Mouse (Mus musculus) embryonic facial prominence, embryonic 10.5 days (tissue): ENCODE data around the gene Cdkl5. TPM values are rescaled to one million over a fixed set of nuclear protein-coding genes. Genes with fewer than 3 reads are reported as not detected.

ENCODE experiments used
- DNase-seq: peaks from one replicate; pipeline ENCODE4 v3.0.0-alpha.2; 2017; ENCODE audit warnings: low spot score
- H3K27ac ChIP-seq: fragments of 300-500 bp; sonication (generic); replicated peaks from 2 replicates; pipeline ENCODE4 v1.5.1; 2016; ENCODE audit warnings: mild to moderate bottlenecking
- H3K27me3 ChIP-seq: fragments of 300-500 bp; sonication (generic); replicated peaks from 2 replicates; pipeline ENCODE4 v1.6.1; 2016; ENCODE audit warnings: low read depth, mild to moderate bottlenecking; ENCODE audit not compliant: poor library complexity, severe bottlenecking
- H3K36me3 ChIP-seq: fragments of 300-500 bp; sonication (generic); replicated peaks from 2 replicates; pipeline ENCODE4 v1.6.1; 2016; ENCODE audit warnings: mild to moderate bottlenecking, moderate library complexity
- H3K4me1 ChIP-seq: fragments of 300-500 bp; sonication (generic); 2 replicates; pipeline ENCODE4 v1.6.1; 2016
- H3K4me3 ChIP-seq: fragments of 300-500 bp; sonication (generic); 2 replicates; pipeline ENCODE4 v1.5.1; 2016; ENCODE audit warnings: mild to moderate bottlenecking, moderate library complexity
- H3K9me3 ChIP-seq: fragments of 300-500 bp; sonication (generic); 2 replicates; pipeline ENCODE4 v1.6.1; 2016; ENCODE audit warnings: mild to moderate bottlenecking
- whole genome bisulfite sequencing: fragments of 180-500 bp; shearing (Covaris S2); methylation state at CpG from one replicate; pipeline ENCODE4 v1.1.7; 2016; 5-methylcytosine and 5-hydroxymethylcytosine counted together
- polyA plus RNA-seq: library from polyadenylated mRNA; unstranded; fragments of >200 nt; fragmentation: Nextera tagmentation; extraction: Ambion mirVana; gene quantifications from 2 replicates; pipeline ENCODE4 v1.2.1, GENCODE M21; 2016

Gene Cdkl5
- polyA plus RNA-seq, 1 experiment from 2014 or later: 1.7 TPM

- 87% methylated on average over 2 of the region's 2 CpGs for WGBS
- peak within 1 kb of the TSS; percentile 61; the same call in 1 of the 2 replicates for H3K4me3 ChIP-seq
- peaks cover 92% of the 10 kb centered on the region for H3K27me3 ChIP-seq
- no peaks in the 10 kb centered on the region for H3K9me3 ChIP-seq
- H3K27ac ChIP-seq: no peak within 1 kb of the TSS
- no peaks in the 10 kb centered on the region for H3K36me3 ChIP-seq
- no peak for DNase-seq
- no peaks in the 10 kb centered on the region for H3K4me1 ChIP-seq
These were observed 226.8 kb downstream of the Cdkl5 start, which contains the start of gene Rs1 for GRCm38 (mm10) chrX:160767713-160768112. Gene Rs1, plus strand, starts transcription at chrX:160768013.

- Histone ChIP-seq H3K27me3 (peaks cover 87% of the 10 kb centered on the region), H3K4me1 (no peaks in the 10 kb centered on the region), H3K27ac (no peak overlapping the region), H3K36me3 (no peaks in the 10 kb centered on the region), H3K9me3 (no peaks in the 10 kb centered on the region), H3K4me3 (peak overlapping the region; percentile 61)
- DNase-seq: no peak
- WGBS: 26% methylated on average over 15 of the region's 15 CpGs
These were observed 228.3 kb downstream of the Cdkl5 start for GRCm38 (mm10) chrX:160766233-160766616.

- DNase-seq: peak; percentile 86
- WGBS: 35% methylated on average over 30 of the region's 30 CpGs
- H3K27ac ChIP-seq: no peak overlapping the region; the same call in 1 of the 2 replicates
- H3K4me1 ChIP-seq: no peaks in the 10 kb centered on the region
- H3K9me3 ChIP-seq: no peaks in the 10 kb centered on the region
- H3K27me3 ChIP-seq: peaks cover 86% of the 10 kb centered on the region
- no peaks in the 10 kb centered on the region for H3K36me3 ChIP-seq
- H3K4me3 ChIP-seq: peak overlapping the region; percentile 61
These were observed 228.9 kb downstream of the Cdkl5 start for GRCm38 (mm10) chrX:160765389-160766232.

- Histone ChIP-seq H3K27ac (no peak overlapping the region), H3K9me3 (no peaks in the 10 kb centered on the region), H3K36me3 (no peaks in the 10 kb centered on the region), H3K4me3 (no peak overlapping the region), H3K4me1 (no peaks in the 10 kb centered on the region), H3K27me3 (peaks cover 67% of the 10 kb centered on the region)
- no peak for DNase-seq
- WGBS: 94% methylated on average over 8 of the region's 8 CpGs
These were observed 243.7 kb downstream of the Cdkl5 start for GRCm38 (mm10) chrX:160750808-160751207.

GRCm38 (mm10) chrX:160748653-160749052 lies 245.9 kb downstream of the Cdkl5 start:
- DNase-seq: no peak
- peaks cover 63% of the 10 kb centered on the region for H3K27me3 ChIP-seq
- 81% methylated on average over 1 of the region's 1 CpGs for WGBS

GRCm38 (mm10) chrX:160745399-160745798 lies 249.1 kb downstream of the Cdkl5 start:
- H3K36me3 ChIP-seq: no peaks in the 10 kb centered on the region
- WGBS: 97% methylated on average over 1 of the region's 1 CpGs
- H3K4me3 ChIP-seq: no peak overlapping the region
- DNase-seq: no peak
- no peaks in the 10 kb centered on the region for H3K4me1 ChIP-seq
- no peak overlapping the region for H3K27ac ChIP-seq
- peaks cover 55% of the 10 kb centered on the region for H3K27me3 ChIP-seq
- no peaks in the 10 kb centered on the region for H3K9me3 ChIP-seq

More at GRCm38 (mm10) chrX:160748653-160749052, 245.9 kb downstream of the Cdkl5 start:
- H3K4me1 ChIP-seq: no peaks in the 10 kb centered on the region
- H3K27ac ChIP-seq: no peak overlapping the region
- no peak overlapping the region for H3K4me3 ChIP-seq
- no peaks in the 10 kb centered on the region for H3K9me3 ChIP-seq
- H3K36me3 ChIP-seq: no peaks in the 10 kb centered on the region

- Histone ChIP-seq H3K27ac (no peak within 1 kb of the TSS), H3K9me3 (no peaks in the 10 kb centered on the region), H3K4me3 (no peak within 1 kb of the TSS), H3K36me3 (no peaks in the 10 kb centered on the region), H3K27me3 (peaks cover 77% of the 10 kb centered on the region), H3K4me1 (no peaks in the 10 kb centered on the region)
- no peak for DNase-seq
- WGBS: 82% methylated on average over 5 of the region's 5 CpGs
These were observed 258.9 kb downstream of the Cdkl5 start, which contains the start of gene Ppef1 for GRCm38 (mm10) chrX:160735650-160736049. Gene Ppef1, minus strand, starts transcription at chrX:160735765.

Other genes starting within 250 kb of the Cdkl5 start
- not detected in 2 replicates for gene Rs1, start 226.7 kb downstream of the Cdkl5 start, polyA plus RNA-seq
- 0.16 TPM in 1 of 2 replicates, not detected in the other for gene Gja6, start 87.7 kb downstream of the Cdkl5 start, polyA plus RNA-seq
- gene Scml2, start 122.5 kb upstream of the Cdkl5 start, polyA plus RNA-seq: 3.2 and 3.7 TPM in 2 replicates